Mouse (Mus musculus): ENCODE measurements at regions not wholly inside any gene's neighbourhood (a gene's known extent, or its start where the extent isn't known, plus 50 kb on each side); places are given as distances from the start of the nearest gene placed in this dataset.

DNA sequence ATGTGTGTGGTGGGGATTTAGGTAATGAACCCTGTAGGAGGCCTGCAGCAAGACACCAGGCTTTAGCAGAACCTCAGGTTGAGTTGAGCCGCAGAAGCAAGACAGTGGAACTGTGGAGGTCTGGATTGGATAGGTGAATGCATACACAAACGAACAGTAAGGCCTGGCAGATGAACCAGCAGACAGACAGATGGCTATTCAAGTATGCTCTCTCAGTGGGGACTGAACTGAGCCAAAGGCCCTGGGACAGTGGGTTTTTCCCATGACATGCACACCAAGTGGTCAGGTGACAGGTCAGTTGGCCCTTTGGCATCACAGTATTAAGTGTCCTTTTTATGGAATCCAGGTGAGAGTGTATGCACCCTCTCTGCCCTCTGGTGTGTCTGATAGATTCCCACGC, 229.7 kb upstream of the Srek1ip1 start:
- TF ChIP-seq CTCF (IDR thresholded peaks at IDR 0.05; ENCODE audit: low read depth) = no peak
- TF ChIP-seq EP300 (optimal IDR thresholded peaks at IDR 0.05) = no peak
